Mouse (Mus musculus) adrenal gland, adult (tissue): ENCODE measurements around the gene Sox30.
A peak's percentile ranks its signal among the peaks of the same experiment; 100 is the strongest.
"Not testable (repeated sequence)": the region's sequence is repeated elsewhere in the genome, so short reads cannot be mapped to it uniquely, and the experiment has no call there.

Experiments
- DNase-seq, 2 experiments: peaks; one replicate each; pipeline ENCODE4 v3.0.0; 2022 to 2023; ENCODE audit warnings: low spot score in 1 of 2; ENCODE audit not compliant: inconsistent age in 2 of 2

The Sox30 gene

GRCm38 (mm10) chr11:46016061-46016460 lies 36.0 kb downstream of the Sox30 start:
- peak; percentile 46 to 86 for DNase-seq

GRCm38 (mm10) chr11:46020246-46020645 lies 40.1 kb downstream of the Sox30 start:
- DNase-seq, result no peak

DNA sequence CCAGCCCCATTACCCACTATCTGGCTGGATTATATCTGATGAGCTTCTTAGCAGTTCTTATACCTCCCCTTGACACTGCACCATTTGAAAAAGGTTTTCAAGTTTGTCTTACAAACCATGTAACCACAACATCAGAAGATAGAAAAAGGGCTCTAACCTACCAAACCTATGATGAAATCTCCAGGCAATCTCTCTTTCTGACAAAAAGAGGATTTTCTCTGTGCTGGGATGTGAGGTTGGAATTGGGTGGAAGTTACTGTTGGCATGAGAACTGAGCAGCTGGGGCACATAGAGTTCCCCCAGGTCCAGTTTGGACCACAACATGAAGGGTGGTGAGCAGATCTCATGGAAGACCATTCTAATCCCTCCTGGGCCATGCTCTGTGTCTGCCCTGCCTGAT lies 41.7 kb downstream of the Sox30 start:
- DNase-seq, result no peak

GRCm38 (mm10) chr11:46022983-46023382 lies 42.9 kb downstream of the Sox30 start:
- DNase-seq, result no peak

- DNase-seq, result peak in 1 of 2 experiments; percentile 36
Measured at GRCm38 (mm10) chr11:46025962-46026392, 45.9 kb downstream of the Sox30 start.

GRCm38 (mm10) chr11:46027952-46028814 lies 48.1 kb downstream of the Sox30 start:
- DNase-seq, result no peak

GRCm38 (mm10) chr11:46029485-46029884 lies 49.4 kb downstream of the Sox30 start:
- no peak for DNase-seq

GRCm38 (mm10) chr11:46030026-46030425 lies 49.9 kb downstream of the Sox30 start:
- no peak for DNase-seq

DNA sequence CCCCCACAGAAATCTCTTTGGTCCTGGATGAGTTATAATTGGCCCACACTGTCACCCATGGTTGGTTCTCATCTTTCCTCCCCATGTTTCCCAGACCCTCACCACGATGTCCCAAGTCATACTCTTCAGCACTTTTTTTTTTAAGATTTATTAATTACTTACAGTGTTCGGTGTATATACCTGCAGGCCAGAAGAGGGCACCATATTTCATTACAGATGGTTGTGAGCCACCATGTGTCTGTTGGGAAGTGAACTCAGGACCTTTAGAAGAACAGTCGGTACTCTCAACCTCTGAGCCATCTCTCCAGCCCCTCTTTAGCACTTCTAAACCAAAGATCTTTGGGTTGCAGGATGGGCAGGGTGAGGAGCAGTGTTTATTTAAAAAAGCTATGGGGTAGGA lies 51.4 kb downstream of the Sox30 start:
- no peak for DNase-seq

GRCm38 (mm10) chr11:46032956-46033355 lies 52.8 kb downstream of the Sox30 start:
- DNase-seq, result peak; percentile 20 to 79

GRCm38 (mm10) chr11:46036374-46036773 lies 56.3 kb downstream of the Sox30 start:
- no peak for DNase-seq

DNA sequence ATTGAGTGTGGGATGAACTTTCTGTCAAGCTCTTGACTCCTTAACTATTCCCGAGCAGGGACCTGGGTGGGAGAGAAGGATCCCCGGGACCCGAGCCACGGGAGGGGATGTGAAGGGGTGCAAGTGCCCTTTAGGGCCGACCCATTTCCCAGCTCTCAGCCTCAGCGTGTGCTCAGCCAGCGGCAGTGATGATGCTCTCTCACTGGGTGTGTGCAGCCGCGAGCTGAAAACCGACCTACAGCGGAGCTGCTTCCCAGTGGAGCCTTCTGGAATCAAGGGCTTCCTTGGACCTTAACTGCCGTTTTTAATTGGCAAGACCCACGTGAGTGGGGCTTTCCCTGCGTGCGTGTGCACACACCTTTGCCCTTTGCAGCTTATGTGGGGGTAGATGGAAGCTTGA lies 58.8 kb downstream of the Sox30 start:
- no peak for DNase-seq

DNA sequence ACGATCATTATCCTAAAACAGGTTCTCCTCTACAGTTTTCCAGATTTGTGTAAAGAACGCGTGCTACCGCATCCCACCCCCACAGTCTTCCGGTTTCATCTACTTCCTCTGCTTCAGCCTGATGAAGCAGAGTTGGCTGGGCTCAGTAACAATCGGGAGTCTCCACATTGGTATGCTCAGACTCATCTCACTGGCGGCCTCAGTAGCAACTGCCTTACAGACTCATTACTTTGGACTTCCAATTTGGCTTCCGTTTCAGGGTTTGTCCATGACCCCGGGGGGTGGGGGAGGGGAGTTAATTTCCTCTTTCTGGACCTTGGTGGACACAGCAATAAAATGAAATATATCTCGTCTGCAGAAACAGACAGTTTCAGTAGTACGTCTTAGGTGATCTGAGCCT lies 59.2 kb downstream of the Sox30 start:
- peak; percentile 33 to 82 for DNase-seq

DNA sequence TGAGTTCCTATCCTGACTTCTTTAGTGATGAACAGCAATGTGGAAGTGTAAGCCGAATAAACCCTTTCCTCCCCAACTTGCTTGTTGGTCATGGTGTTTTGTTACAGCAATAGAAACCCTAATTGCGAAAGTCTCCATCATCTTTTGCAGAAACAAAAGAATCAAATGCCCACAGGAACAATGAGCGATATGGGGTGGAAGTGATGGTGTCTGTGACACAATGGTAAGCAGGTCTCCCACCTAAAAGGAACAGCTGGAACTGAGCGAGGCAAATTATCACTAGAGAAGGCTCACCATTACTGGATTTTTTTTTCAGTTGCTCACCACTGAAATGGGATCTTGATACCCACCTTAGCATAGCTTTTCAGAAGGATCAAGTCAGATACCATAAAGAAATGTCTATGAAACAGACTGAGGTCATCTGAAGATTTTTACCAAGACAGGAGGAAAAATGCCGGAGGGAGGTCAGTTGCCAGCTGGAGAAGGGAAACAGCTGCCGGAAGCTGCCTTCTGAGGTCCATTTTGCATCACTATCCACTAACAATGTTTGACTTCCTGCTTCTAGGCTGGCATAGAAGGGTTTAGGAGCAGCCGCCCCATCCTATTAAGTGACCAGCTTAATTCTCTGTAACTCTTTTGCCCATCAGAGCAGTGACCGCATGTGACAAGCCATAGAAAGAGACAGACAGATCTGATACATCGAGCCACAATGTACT lies 60.9 kb downstream of the Sox30 start:
- DNase-seq, result no peak

DNA sequence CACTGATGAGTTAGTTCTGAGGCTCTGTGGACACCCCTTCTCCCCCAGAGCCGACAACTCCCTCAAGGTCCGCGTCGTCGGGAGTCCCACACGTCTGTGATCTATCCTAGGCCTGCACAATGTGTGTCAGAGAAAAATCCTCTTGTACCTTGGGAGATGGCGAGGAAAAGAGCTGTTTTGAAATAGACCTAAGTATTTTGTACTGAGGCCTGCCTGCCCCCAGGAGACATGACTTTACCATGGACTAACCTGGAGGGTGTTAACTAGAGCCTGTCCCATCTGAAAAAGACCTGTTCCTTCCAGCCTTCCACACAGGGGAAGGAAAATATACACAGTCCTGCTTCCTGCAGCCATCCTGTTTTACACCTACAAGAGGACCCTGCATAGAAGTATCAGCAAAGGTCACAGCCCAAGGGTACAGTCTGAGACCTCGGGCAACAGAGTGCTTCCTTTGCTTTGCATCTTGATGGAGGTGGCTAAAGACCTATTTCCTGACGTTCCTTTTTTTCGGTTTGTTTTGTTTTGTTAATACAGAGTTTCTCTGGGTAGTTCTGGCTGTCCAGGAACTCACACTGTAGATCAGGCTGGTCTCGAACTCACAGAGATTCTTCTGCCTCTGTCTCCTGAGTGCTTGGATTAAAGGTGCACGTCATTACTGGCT lies 61.6 kb downstream of the Sox30 start:
- DNase-seq, result no peak

GRCm38 (mm10) chr11:46044781-46045180 lies 64.7 kb downstream of the Sox30 start:
- no peak for DNase-seq

DNA sequence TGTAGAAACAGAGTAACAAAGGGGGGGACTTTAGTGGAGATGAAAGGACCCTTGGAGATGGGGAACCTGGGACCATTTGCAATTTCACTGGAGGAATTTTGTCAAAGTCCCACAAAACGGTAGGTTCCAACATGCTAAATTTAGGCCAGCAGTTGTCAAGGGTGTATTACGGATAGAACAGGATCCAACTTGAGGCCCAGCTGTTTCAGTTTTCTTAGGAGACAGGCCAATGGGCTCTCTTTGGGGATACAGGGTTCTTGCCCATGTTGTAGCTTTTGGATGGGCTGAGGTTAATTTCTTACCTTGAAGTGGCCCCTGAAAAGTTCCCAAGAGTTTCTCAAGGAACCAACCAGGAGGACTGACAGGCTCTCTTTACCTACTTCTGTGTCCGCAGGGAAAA lies 67.2 kb downstream of the Sox30 start:
- no peak for DNase-seq

- DNase-seq, result peak; percentile 54 to 86
Measured at GRCm38 (mm10) chr11:46052105-46052659, 72.1 kb downstream of the Sox30 start, which contains the start of gene Gm12166. Gm12166 (minus strand) TSS chr11:46052321.

- DNase-seq, result not testable (repeated sequence)
Measured at GRCm38 (mm10) chr11:46053457-46053856, 73.3 kb downstream of the Sox30 start.

- DNase-seq, result no peak
Measured at GRCm38 (mm10) chr11:46054311-46054710, 74.2 kb downstream of the Sox30 start.
